Mouse (Mus musculus) megakaryocyte, embryonic 14.5 days (primary cell): ENCODE data around the gene Txlnb.

Experiments
- FLI1 ChIP-seq: IDR thresholded peaks from 2 replicates; pipeline ENCODE4 v1.6.1; 2012; ENCODE audit warnings: low read length, inconsistent platforms, mixed read lengths
- GATA1 ChIP-seq: IDR thresholded peaks from 3 replicates; pipeline ENCODE4 v1.6.1; 2012; ENCODE audit warnings: mixed read lengths, low read length, inconsistent platforms, borderline replicate concordance

GRCm38 (mm10) chr10:17774366-17774765, 21.7 kb upstream of the Txlnb start:
- TF ChIP-seq GATA1 (no peak), FLI1 (no peak)
